Mouse (Mus musculus) induced T-regulatory cell, adult 2 months (primary cell): ENCODE data around the gene Emilin2.

Experiments used
- DNase-seq: peaks from one replicate; pipeline ENCODE4 v3.0.0-alpha.2; 2012; ENCODE audit warnings: low read depth

Emilin2 gene

GRCm38 (mm10) chr17:71233210-71233609 is 78.6 kb downstream of the Emilin2 start:
- no peak for DNase-seq

- DNase-seq = no peak
Measured at GRCm38 (mm10) chr17:71231998-71232397, 79.8 kb downstream of the Emilin2 start.

DNA sequence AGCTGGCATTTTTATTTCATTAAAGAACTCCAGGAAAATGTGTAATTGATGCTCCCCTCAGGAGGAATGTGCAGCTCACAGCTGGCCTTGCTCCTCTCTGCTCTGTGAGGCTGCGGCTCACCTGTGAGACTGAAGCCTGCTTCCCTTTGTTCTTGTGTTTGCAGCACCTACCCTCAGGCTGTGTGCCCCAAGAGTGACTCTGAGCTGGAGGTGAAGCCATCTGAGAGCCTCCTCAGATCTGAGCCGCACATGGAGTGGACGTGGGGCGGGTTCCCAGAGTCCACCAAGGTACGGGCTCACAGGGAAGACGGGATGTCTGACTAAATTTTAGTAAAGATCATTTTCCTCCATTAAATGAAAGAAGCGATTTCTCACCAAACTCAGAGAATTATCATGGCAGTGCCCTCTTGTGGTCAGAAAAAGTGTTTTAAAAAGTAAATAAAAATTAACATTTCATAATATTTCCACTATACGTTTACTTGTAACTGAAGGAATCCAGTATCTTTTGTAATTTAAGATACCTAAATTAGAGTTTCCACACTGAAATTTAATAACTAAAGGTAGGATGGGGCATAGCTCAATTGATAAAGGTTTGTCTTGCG is 81.6 kb downstream of the Emilin2 start:
- peak; percentile 52 for DNase-seq

DNA sequence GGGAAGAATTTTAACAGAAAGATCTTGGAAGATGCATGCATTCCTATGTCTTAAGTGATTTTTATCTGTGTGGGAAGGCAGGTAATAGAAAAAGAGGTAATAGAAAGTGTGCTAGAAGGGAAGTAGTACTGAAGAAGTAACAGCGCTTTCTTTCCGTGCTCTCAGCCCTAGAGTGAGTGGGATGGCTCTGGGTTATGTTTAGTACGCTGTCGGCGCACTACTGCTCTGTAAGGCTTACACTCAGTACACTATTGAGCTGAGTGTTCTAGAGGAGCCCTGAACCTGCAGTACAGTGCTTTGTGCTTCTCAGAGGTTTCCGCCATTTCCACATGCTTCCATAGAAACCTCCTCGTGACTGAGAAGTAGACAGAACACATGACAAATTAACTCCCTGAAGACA is 83.1 kb downstream of the Emilin2 start:
- DNase-seq = no peak

- DNase-seq = no peak
Measured at GRCm38 (mm10) chr17:71227128-71227895, 84.5 kb downstream of the Emilin2 start.

GRCm38 (mm10) chr17:71225091-71225490 is 86.7 kb downstream of the Emilin2 start:
- DNase-seq = peak; percentile 59

DNA sequence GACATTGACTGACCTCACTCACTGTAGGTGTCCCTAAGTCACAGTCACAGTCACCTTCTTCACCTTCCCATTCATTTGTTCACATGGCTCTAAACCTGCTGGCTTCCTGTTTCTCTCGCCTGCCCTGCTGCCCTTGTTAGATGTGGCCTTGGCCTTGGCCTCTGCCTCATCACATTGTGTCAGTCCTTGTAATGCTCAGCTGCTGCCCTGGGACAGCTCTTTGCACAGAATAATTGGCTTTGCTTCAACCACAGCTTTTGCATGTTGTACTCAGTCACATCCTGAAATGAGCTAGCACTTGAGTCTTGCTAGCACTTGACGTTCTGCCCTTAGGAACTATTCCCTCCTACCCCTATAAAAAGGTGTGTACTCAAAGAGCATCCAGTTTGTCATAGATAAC is 87.3 kb downstream of the Emilin2 start:
- DNase-seq = peak; percentile 22

DNA sequence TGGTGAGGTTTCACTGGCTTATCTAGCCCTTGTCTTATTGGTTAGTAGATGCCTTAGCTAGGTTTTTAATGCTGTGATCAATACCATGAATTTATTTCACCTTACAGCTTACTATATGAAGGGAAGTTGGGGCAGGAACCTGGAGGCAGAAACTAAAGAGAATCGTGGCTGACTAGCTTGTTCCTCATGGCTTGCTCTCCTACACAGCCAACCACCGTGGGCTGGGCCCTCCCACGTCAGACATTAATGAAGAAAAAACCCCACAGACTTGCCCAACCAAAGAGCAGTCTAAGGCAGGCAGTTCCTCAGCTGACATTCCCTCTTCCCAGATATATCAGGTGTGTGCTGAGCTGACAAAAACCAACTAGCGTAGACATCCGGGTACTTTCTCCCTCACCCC is 88.1 kb downstream of the Emilin2 start:
- no peak for DNase-seq

GRCm38 (mm10) chr17:71221383-71221782 is 90.4 kb downstream of the Emilin2 start:
- DNase-seq = no peak

DNA sequence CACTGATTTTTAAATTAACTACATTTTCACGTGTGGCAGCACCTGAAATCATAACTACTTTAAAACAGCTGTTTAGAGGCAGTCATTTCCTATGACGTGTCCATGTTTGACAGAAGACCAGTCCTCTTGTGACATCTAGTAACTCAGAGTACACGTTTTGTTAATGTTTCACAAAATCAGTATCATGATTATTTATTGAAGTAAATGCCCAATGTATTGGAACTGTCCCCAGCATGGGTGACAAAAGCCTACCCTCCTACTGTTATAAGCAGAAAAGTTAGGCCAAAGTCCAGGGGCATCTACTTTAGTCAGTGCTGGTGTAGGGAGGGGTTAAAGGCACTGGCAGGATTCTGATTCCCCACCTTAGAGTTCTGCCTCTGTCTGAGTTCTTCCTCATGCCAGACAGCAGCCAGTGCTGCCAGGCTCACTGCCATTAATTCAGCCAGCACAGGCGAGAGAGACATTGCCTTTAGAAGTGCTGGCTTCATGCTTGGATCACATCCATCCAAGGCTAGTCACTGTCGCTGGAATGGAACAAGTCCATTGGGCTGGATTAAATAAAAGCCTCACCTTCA is 94.6 kb downstream of the Emilin2 start:
- DNase-seq = no peak

DNA sequence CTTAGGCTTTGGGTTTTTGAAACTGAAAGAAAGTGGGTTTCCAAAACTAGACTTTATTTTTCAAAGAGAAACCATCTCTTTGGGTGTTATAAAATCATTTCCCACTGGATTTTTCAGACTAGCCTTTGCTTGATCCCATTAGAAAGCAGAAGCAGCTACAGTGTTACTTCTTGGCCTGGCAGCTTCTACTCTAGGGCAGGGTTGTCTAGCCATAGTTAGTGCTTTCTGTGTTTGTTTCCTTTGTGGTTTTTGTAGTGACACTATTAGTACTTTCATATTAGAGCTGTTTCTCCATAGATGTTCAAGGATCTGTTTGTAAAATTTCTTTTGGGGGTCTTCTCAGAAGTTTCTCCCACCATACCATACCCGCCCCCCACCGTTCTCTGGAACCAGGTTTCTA is 95.5 kb downstream of the Emilin2 start:
- DNase-seq = peak; percentile 46

DNA sequence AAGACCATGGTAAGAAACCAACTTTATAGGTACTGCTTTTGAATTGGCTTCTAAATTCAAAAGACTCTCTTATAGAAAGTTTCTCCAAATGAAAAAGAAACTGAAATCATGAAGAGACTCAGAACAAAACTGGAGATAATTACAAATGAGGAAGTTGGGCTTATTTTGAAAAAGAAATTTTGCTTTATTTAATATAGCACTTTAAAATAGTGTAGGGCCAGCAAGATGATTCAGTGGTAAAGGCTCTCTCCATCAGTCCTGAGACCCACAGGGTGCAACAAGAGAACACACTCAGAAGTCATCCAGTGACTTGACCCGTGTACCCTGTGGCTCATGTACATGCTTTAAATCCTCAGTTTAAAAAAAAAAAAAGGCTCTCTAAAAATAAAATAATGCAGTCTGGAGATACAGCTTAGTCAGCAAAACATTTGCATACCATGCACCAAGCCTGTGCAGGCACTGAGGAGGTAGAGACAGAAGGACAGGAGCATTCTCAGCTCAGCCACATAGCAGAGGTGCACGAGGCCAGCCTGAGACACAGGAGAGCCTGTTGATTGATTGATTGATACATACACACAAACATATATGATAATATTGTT is 96.4 kb downstream of the Emilin2 start:
- peak; percentile 64 for DNase-seq

DNA sequence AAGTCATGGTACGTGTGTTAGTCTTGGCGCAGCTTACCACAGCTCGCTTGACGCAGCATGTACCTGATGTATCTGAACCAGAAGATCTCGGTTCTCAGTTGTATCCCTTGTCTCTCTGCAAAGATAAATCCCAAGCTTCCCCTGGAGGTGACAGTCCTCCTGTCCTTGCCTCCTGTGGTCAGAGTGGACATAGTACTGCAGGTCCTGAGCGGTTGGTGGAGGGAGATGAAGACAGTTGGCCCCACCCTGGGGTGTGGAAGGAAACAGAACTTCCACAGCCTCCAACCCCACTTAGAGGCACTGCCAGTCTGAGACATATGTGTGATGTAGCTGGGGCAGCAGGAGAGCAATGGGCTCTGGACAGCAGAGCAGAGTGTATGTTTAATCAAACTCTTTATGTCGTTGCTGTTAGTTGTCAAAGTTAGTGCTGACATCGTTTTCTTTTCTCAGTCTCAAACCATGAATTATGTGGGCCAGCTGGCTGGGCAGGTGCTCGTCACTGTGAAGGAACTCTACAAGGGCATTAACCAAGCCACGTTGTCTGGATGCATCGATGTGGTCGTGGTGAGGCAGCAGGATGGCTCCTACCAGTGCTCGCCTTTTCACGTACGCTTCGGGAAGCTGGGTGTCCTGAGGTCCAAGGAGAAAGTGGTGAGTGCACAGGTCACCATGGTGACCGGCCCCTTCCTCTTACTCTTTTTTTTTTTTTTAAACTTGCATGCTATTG is 97.1 kb downstream of the Emilin2 start:
- DNase-seq = peak; percentile 63

DNA sequence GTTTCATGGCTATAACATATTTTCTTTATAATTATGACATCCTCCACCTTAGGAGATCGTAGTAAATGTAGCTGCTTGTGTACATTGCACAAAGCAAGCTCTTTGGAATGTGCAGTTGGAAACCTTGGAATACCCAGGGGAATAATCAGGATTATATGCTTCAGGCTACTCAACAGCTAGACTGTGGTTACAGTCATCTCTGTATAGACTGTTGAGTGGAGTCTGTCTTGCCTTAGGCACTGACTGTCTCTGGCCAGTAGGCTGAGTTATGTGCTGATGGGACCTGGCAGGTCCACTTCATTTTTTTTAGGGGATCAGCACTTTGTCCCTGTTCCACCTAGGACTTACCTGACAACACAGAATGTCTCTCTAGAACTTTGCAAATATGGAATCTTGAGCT is 98.1 kb downstream of the Emilin2 start:
- no peak for DNase-seq

DNA sequence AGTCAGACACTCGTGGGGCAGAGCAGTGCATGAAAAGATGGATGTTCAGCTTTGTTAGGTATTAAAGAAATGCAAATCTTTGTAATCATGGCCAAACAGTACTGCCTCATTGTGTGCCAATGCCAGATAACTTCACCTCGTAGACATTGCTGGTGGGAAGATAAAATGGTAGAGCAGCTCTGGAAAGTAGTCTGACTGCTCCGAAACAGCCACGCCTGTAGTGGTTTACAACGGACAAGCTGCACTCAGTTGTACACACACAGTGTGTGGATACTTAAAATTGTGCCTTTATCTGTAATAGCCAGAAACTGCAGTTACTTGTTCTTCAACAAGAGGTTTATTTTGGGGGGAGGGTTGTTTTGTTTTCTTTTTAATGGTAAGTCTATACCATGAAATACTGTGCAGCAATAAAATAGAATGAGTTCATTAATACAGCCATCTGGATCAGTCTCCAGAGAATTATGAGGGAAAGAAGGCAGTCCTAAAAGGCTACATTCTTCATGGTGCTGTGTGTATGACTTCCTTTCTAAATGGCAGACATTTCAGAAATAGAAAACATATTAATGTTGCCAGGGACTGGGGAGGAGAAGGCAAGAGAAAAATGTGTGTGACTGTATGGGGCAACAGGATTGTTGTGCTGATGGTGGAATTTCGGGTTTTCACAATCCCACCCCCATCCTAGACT is 99.7 kb downstream of the Emilin2 start:
- no peak for DNase-seq

DNA sequence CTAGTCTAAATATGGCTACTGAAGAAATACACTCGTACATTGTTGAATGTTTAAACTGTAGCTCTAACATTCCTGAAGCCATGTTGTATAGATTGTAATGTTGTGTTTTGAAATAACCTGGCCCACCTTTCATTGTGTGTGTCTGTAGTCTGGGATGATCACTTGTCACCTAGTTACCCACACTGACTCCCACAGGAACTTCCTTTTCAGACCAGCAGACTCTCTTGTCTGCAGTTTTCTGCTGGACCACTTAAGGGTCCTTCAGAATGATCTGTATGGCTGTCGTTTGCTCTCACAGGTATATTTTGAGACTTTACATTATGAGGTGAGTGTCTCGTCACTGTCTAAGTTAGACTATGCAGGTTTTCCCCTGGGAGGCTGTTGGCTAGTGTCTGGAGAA is 101.8 kb downstream of the Emilin2 start:
- DNase-seq = no peak

DNA sequence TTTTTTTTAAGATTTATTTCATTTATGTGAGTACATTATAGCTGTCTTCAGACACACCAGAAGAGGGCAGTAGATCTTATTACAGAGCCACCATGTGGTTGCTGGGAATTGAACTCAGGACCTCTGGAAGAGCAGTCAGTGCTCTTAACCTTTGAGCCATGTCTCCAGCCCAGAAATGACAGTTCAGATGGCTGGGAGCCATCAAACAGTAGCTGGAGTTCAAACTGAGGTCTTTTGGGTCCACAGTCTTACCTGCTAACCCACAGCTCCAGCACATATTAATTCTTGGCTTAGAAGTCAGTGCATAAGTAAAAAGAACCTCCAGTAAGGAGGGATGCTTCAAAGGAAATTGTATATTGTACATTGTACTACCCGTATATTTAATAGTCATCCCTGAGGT is 102.9 kb downstream of the Emilin2 start:
- DNase-seq = no peak

GRCm38 (mm10) chr17:71208376-71208775 is 103.4 kb downstream of the Emilin2 start:
- no peak for DNase-seq

GRCm38 (mm10) chr17:71207268-71207667 is 104.5 kb downstream of the Emilin2 start:
- DNase-seq = no peak

- DNase-seq = peak; percentile 35
Measured at GRCm38 (mm10) chr17:71206136-71206893, 105.5 kb downstream of the Emilin2 start.

- DNase-seq = no peak
Measured at GRCm38 (mm10) chr17:71204809-71205091, 107.0 kb downstream of the Emilin2 start.
